Mouse (Mus musculus) C2C12 (cell line): ENCODE data around the gene Arpc5l.

Experiments used
- CTCF ChIP-seq: IDR thresholded peaks from one replicate; pipeline ENCODE4 v1.5.1; 2011; ENCODE audit not compliant: control insufficient read depth, insufficient read depth, insufficient read length
- MYOD1 ChIP-seq: IDR thresholded peaks from one replicate; pipeline ENCODE4 v1.6.1; 2011; ENCODE audit warnings: low read depth; ENCODE audit not compliant: control insufficient read depth, insufficient read length
- MYOG ChIP-seq: IDR thresholded peaks from one replicate; pipeline ENCODE4 v1.6.1; 2011; ENCODE audit not compliant: control insufficient read depth, insufficient read length; ENCODE audit errors: extremely low read depth
- USF1 ChIP-seq: IDR thresholded peaks from one replicate; pipeline ENCODE4 v1.6.1; 2011; ENCODE audit warnings: low read depth, mild to moderate bottlenecking, control low read depth, moderate library complexity

GRCm38 (mm10) chr2:39000587-39000919 is 4.6 kb upstream of the Arpc5l start:
- no peak for TF ChIP-seq MYOD1
- TF ChIP-seq CTCF: no peak
- no peak for TF ChIP-seq MYOG
- TF ChIP-seq USF1: no peak
